Mouse (Mus musculus): ENCODE results near the gene Piezo1.

GRCm38 (mm10) chr8:122515699-122516098 lies 35.4 kb downstream of the Piezo1 start:
- TF ChIP-seq CTCF (IDR thresholded peaks at IDR 0.05; ENCODE audit: low read depth, low read length) (no peak), POLR2A (IDR thresholded peaks at IDR 0.05; ENCODE audit: borderline replicate concordance, low read depth, low read length) (no peak)

Measured in bone marrow macrophage, adult 2 months (primary cell).